Mouse (Mus musculus) hindbrain, embryonic 10.5 days (tissue): ENCODE measurements around the gene Ssrp1. TPM values are rescaled to one million over a fixed set of nuclear protein-coding genes. Genes with fewer than 3 reads are reported as not detected.

Experiments used
- DNase-seq: peaks from one replicate; pipeline ENCODE4 v3.0.0-alpha.2; 2017; ENCODE audit warnings: low spot score
- H3K27ac ChIP-seq: fragments of 300-500 bp; sonication (generic); 2 replicates; pipeline ENCODE4 v1.5.1; 2016; ENCODE audit warnings: mild to moderate bottlenecking, moderate library complexity
- H3K27me3 ChIP-seq: fragments of 300-500 bp; sonication (generic); 2 replicates; pipeline ENCODE4 v1.6.1; 2016; ENCODE audit warnings: mild to moderate bottlenecking; ENCODE audit not compliant: poor library complexity, insufficient read depth, severe bottlenecking
- H3K36me3 ChIP-seq: fragments of 300-500 bp; sonication (generic); 2 replicates; pipeline ENCODE4 v1.6.1; 2016; ENCODE audit warnings: mild to moderate bottlenecking, moderate library complexity
- H3K4me1 ChIP-seq: fragments of 300-500 bp; sonication (generic); replicated peaks from 2 replicates; pipeline ENCODE4 v1.6.1; 2016; ENCODE audit warnings: mild to moderate bottlenecking
- H3K4me3 ChIP-seq: fragments of 300-500 bp; sonication (generic); 2 replicates; pipeline ENCODE4 v1.5.1; 2016; ENCODE audit warnings: mild to moderate bottlenecking, moderate library complexity
- H3K9me3 ChIP-seq: fragments of 300-500 bp; sonication (generic); 2 replicates; pipeline ENCODE4 v1.6.1; 2016; ENCODE audit warnings: mild to moderate bottlenecking, moderate library complexity
- WGBS: fragments of 180-500 bp; shearing (Covaris S2); methylation state at CpG from one replicate; pipeline ENCODE4 v1.1.7; 2016; 5-methylcytosine and 5-hydroxymethylcytosine counted together
- polyA plus RNA-seq: library from polyadenylated mRNA; unstranded; fragments of >200 nt; fragmentation: Nextera tagmentation; extraction: Ambion mirVana; gene quantifications from 2 replicates; pipeline ENCODE4 v1.2.1, GENCODE M21; 2016

Gene Ssrp1
- polyA plus RNA-seq, 1 experiment from 2014 or later = 310 TPM

DNA sequence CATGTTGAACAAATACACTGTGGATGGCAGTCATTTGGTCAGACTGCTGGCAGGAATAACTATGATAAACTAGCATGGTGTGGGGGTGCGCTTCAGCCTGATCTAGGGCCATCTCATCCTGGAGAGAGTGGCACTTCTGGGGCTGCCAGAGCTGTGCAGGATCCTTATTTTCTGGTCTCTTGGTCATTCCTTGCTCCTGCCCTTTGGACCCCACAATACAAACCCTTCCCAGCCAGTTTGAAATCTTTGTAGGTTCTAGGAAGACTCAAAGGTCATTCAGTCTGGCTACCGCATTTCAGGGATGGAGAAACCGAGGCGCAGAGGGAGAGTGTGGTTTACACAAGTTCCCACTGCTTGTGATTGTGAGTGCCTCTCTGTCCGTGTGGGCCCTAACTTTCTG, 29.9 kb downstream of the Ssrp1 start:
- Histone ChIP-seq H3K9me3 (no peaks in the 10 kb centered on the region), H3K27me3 (no peaks in the 10 kb centered on the region), H3K4me3 (no peak overlapping the region), H3K27ac (no peak overlapping the region), H3K4me1 (peaks cover 4% of the 10 kb centered on the region; the same call in 1 of the 2 replicates), H3K36me3 (peaks cover 74% of the 10 kb centered on the region)
- no peak for DNase-seq
- 91% methylated on average over 5 of the region's 5 CpGs for WGBS

DNA sequence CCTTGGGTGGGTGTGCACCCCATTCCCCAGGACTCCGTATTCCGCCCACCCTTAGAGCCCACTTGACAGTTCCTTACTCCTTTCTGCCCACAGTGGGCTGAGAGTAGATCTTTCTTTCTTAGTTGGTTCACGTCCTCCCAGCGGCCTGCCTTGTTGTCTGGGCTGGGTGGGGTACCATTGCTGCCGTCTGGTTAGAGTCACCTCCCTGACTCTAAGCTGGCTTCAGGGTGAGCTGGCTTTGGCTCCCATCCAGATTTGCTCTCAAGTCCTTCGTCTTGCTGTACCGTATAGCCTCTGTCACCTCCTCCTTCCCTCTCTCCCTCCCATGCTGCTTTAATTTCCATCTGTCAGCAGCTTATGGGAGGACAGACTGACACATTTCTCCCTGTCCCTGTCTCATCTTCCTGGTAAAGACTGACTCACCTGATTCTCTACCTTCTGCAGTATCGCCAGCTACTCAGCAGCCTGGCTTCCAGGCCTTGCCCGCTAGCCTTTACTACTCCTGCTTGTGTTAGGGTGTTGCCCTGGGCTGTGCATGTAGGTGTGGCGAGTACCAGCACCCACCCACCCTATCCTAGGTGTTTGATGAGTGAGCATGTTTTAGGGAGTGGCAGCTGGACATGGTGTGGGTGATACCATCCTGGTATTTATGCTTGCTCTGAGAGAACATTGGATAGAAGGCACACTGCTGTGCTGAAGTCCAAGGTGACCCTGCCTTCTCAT, 31.0 kb downstream of the Ssrp1 start:
- Histone ChIP-seq H3K4me3 (no peak overlapping the region), H3K4me1 (peaks cover 6% of the 10 kb centered on the region; the same call in 1 of the 2 replicates), H3K9me3 (no peaks in the 10 kb centered on the region), H3K36me3 (peaks cover 74% of the 10 kb centered on the region), H3K27ac (no peak overlapping the region), H3K27me3 (no peaks in the 10 kb centered on the region)
- no peak for DNase-seq
- WGBS = 89% methylated on average over 10 of the region's 10 CpGs

DNA sequence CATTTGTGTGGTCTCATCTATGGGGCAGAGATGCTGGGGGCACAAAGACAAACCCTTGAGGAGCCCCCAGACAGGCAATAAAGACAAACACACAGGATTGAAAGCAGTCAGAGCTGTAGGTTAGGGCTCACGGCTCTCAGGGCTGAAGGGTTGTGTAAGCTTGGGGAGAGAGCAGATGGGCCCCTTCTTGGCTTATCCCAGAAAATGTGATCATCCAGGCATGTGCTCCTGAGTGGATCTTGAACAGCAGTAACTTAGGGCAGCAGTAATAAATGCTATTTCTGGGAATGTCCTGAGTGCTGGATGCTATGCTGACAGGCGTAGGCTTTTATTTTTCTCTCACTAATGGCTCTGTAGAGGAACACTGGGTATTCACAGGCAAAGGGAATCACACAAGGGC, 31.6 kb downstream of the Ssrp1 start:
- peaks cover 74% of the 10 kb centered on the region for H3K36me3 ChIP-seq
- peaks cover 6% of the 10 kb centered on the region; the same call in 1 of the 2 replicates for H3K4me1 ChIP-seq
- H3K9me3 ChIP-seq = no peaks in the 10 kb centered on the region
- H3K4me3 ChIP-seq = no peak overlapping the region
- H3K27me3 ChIP-seq = no peaks in the 10 kb centered on the region
- H3K27ac ChIP-seq = no peak overlapping the region
- no peak for DNase-seq
- 90% methylated on average over 2 of the region's 2 CpGs for WGBS

DNA sequence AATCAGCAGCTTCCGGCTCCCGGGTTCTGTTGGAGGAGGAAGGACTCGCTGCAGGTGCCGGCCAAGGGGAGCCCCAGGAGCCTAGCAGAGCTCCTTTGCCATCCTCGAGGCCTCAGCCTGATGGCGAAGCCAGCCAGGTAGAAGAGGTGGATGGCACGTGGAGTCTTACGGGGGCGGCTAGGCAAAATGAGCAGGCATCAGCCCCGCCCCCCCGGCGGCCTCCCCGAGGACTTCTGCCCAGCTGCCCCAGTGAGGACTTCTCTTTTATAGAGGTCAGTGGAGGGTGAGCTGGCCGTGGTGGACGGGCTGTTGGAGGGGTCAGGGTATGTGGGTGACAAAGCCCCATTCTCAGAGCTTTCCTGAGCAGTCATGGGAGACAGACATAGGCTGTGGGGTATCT, 33.1 kb downstream of the Ssrp1 start:
- H3K4me3 ChIP-seq = no peak overlapping the region
- no peaks in the 10 kb centered on the region for H3K9me3 ChIP-seq
- no peak for DNase-seq
- 76% methylated on average over 15 of the region's 15 CpGs for WGBS
- peaks cover 74% of the 10 kb centered on the region for H3K36me3 ChIP-seq
- no peak overlapping the region for H3K27ac ChIP-seq
- no peaks in the 10 kb centered on the region for H3K27me3 ChIP-seq
- H3K4me1 ChIP-seq = peaks cover 6% of the 10 kb centered on the region; the same call in 1 of the 2 replicates

DNA sequence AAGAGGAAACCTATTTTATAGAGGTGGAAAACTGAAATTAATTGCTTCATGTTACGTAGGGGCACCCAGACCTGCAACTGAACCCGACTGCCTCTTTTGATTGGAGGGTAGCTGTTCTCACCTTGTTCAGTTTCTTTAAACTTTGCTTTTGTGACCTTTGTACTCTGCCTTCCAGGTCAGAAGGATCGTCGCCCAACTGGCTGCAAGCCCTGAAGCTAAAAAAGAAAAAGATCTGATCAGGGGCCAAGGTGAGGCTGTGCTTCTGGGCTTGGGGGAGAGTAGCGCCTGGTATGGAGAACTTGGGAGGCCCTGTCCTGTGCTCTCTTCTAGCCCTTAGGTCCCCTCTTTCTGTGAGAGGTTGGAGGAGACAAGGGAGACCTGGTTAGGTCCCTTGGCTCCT, 34.9 kb downstream of the Ssrp1 start:
- peaks cover 60% of the 10 kb centered on the region for H3K36me3 ChIP-seq
- no peak overlapping the region for H3K4me3 ChIP-seq
- DNase-seq = no peak
- peaks cover 6% of the 10 kb centered on the region; the same call in 1 of the 2 replicates for H3K4me1 ChIP-seq
- no peaks in the 10 kb centered on the region for H3K9me3 ChIP-seq
- H3K27ac ChIP-seq = no peak overlapping the region
- WGBS = 91% methylated on average over 5 of the region's 5 CpGs
- H3K27me3 ChIP-seq = no peaks in the 10 kb centered on the region

GRCm38 (mm10) chr2:85073751-85074150, 36.7 kb downstream of the Ssrp1 start:
- Histone ChIP-seq H3K9me3 (no peaks in the 10 kb centered on the region), H3K27ac (no peak overlapping the region), H3K4me1 (peaks cover 6% of the 10 kb centered on the region; the same call in 1 of the 2 replicates), H3K4me3 (no peak overlapping the region), H3K27me3 (no peaks in the 10 kb centered on the region), H3K36me3 (peaks cover 58% of the 10 kb centered on the region)
- 89% methylated on average over 5 of the region's 5 CpGs for WGBS
- DNase-seq = no peak

GRCm38 (mm10) chr2:85088716-85089646, 51.9 kb downstream of the Ssrp1 start:
- H3K27me3 ChIP-seq = no peaks in the 10 kb centered on the region
- 65% methylated on average over 11 of the region's 11 CpGs for WGBS
- no peaks in the 10 kb centered on the region for H3K36me3 ChIP-seq
- no peak overlapping the region for H3K4me3 ChIP-seq
- H3K9me3 ChIP-seq = no peaks in the 10 kb centered on the region
- no peaks in the 10 kb centered on the region for H3K4me1 ChIP-seq
- no peak for DNase-seq
- H3K27ac ChIP-seq = no peak overlapping the region

DNA sequence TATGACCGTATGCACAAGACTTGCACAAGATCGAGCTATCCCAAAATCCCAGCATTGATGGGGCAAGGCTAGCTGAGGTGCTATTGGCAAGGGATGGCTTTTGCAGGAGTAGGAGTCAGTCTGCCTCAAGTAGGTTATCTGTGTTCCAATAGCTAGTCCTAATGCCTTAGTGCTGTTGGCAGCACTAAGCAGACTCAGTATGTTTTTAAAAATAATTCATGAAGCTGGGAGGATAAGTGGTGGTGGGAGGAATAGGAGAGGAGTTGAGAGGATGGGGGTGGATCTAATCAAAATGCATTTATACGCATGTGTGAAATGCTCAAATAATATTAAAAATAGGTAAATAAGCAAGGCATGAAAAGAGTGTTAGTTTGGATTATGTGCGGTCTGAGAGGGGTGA, 54.3 kb downstream of the Ssrp1 start:
- WGBS = 94% methylated on average over 4 of the region's 4 CpGs

DNA sequence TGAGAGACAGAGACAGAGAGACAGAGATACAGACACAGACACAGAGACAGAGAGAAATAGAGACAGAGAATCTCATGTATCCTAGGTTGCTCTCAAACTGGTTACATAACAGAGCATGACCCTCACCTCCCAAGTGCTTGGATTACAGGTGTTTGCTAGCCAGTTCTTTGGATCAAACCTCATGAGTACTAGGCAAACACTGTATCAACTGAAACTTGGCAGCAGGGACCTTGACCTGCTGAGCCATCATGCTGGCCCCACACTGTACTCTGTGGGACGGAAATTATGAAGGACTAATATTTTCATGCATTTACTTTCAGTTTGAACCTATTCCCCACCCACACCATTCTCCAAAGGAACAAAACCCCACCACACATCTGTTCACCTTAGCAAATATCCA, 56.3 kb downstream of the Ssrp1 start:
- no peaks in the 10 kb centered on the region for H3K9me3 ChIP-seq
- no peaks in the 10 kb centered on the region for H3K36me3 ChIP-seq
- H3K4me1 ChIP-seq = peaks cover 11% of the 10 kb centered on the region
- WGBS = 93% methylated on average over 1 of the region's 1 CpGs
- no peak overlapping the region for H3K27ac ChIP-seq
- DNase-seq = no peak
- H3K27me3 ChIP-seq = no peaks in the 10 kb centered on the region
- no peak overlapping the region for H3K4me3 ChIP-seq

More for the DNA sequence above, 54.3 kb downstream of the Ssrp1 start:
- no peak overlapping the region for H3K27ac ChIP-seq
- no peaks in the 10 kb centered on the region for H3K27me3 ChIP-seq
- no peaks in the 10 kb centered on the region for H3K9me3 ChIP-seq
- peaks cover 10% of the 10 kb centered on the region for H3K4me1 ChIP-seq
- no peaks in the 10 kb centered on the region for H3K36me3 ChIP-seq
- no peak overlapping the region for H3K4me3 ChIP-seq
- no peak for DNase-seq

DNA sequence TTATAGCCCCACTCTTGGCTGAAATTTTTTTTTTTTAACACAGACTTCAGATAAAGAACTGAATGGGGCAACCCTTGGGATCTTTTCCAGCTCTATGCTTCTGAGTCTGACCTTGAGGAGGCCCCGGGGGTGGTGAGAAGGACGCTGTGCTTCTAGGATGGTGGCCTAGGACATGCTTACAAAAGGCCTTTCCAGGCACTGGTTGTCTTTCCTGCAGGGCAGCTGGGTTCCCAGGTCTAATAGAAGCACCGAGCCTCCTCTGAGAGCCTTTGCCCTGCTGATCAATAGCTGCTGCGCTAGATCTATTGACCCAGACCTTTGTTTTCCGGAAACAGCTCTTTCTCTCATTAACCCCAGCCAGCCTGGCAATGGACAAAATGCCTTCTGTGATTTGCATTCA, 58.9 kb downstream of the Ssrp1 start:
- H3K9me3 ChIP-seq = no peaks in the 10 kb centered on the region
- peaks cover 11% of the 10 kb centered on the region for H3K4me1 ChIP-seq
- H3K4me3 ChIP-seq = no peak overlapping the region
- H3K27me3 ChIP-seq = no peaks in the 10 kb centered on the region
- 47% methylated on average over 5 of the region's 5 CpGs for WGBS
- peak overlapping the region; percentile 73 for H3K27ac ChIP-seq
- DNase-seq = peak; percentile 23
- no peaks in the 10 kb centered on the region for H3K36me3 ChIP-seq

Other genes with a start within 250 kb of the Ssrp1 start
- 37.2 and 41.6 TPM in 2 replicates for gene Ube2l6, start 238.4 kb upstream of the Ssrp1 start, polyA plus RNA-seq
- 0.09 and 0.14 TPM in 2 replicates for gene Smtnl1, start 214.6 kb upstream of the Ssrp1 start, polyA plus RNA-seq
- gene Timm10, start 210.2 kb upstream of the Ssrp1 start, polyA plus RNA-seq = 56.3 and 58.9 TPM in 2 replicates
- gene Slc43a1, start 198.4 kb upstream of the Ssrp1 start, polyA plus RNA-seq = 23.1 and 28.6 TPM in 2 replicates
- gene Rtn4rl2, start 150.5 kb upstream of the Ssrp1 start, polyA plus RNA-seq = 3.8 and 4.0 TPM in 2 replicates
- 21.5 and 26.6 TPM in 2 replicates for gene Slc43a3, start 100.7 kb upstream of the Ssrp1 start, polyA plus RNA-seq
- not detected in 2 replicates for gene Prg2, start 56.8 kb upstream of the Ssrp1 start, polyA plus RNA-seq
- gene Prg3, start 49.0 kb upstream of the Ssrp1 start, polyA plus RNA-seq = not detected in 2 replicates
- gene P2rx3, start 228 bp downstream of the Ssrp1 start, polyA plus RNA-seq = 18.0 and 20.5 TPM in 2 replicates
- 29.3 and 31.2 TPM in 2 replicates for gene Tnks1bp1, start 10.8 kb downstream of the Ssrp1 start, polyA plus RNA-seq
- gene Aplnr, start 99.0 kb downstream of the Ssrp1 start, polyA plus RNA-seq = 38.9 and 41.7 TPM in 2 replicates
- 0.48 and 0.92 TPM in 2 replicates for gene Lrrc55, start 160.0 kb downstream of the Ssrp1 start, polyA plus RNA-seq